16 mouse cellular contexts compared by ENCODE assay signal in the genomic region with DNA sequence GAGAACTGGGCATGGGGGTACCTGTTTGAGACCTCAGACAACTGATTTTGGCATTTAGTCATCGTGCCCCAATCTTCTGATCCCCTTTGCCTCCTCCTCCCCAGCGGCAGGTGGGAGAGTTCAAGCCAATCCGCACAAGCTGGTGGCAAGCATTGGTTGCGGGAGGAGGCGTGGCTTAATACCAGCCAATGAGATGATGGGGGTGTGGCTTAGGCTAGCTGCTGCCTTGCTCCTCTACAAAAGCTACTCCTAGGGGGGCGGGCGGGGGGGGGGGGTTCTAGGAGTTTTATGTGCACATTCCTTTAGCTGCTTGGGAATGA. TPM values are rescaled to one million over a fixed set of nuclear protein-coding genes. Genes with fewer than 3 reads are reported as not detected.
DNase-seq lines count a peak whose midpoint lies in the region; ATAC-seq and TF ChIP-seq lines count a peak whose summit lies in the region.
"Had no signal": no experiment of that assay in that cellular context is flagged by ENCODE, and none has a peak within 500 bp of the region (broad histone marks: within the 10 kb centered on the region; RNA-seq: fewer than 3 reads in every experiment).

No protein-coding gene starts in this region.

- TF ChIP-seq CTCF in lung, adult 2 months (IDR thresholded peaks at IDR 0.05; ENCODE audit: insufficient read depth, low read length): no peak
- TF ChIP-seq CTCF in lung, postnatal 0 days (IDR thresholded peaks at IDR 0.05): no peak

- no peak for ATAC-seq in lung, postnatal 0 days
- ATAC-seq: Patski had no signal

- H3K27ac ChIP-seq in lung, postnatal 0 days (ENCODE audit: low read length): no peak overlapping the region
- H3K27ac ChIP-seq: hindbrain, embryonic 12.5 days; liver, embryonic 13.5 days had no signal

- H3K9me3 ChIP-seq in lung, postnatal 0 days (ENCODE audit: low read length): peaks cover 3% of the 10 kb centered on the region; the same call in 1 of the 2 replicates

- H3K4me2 ChIP-seq in lung, postnatal 0 days (replicated peaks; ENCODE audit: low read depth, low read length): no peak overlapping the region
- H3K4me2 ChIP-seq: hindbrain, embryonic 12.5 days; liver, embryonic 13.5 days had no signal

- no peak overlapping the region for H3K9ac ChIP-seq in lung, postnatal 0 days (replicated peaks; ENCODE audit: low read depth)
- H3K9ac ChIP-seq: hindbrain, embryonic 12.5 days; liver, embryonic 13.5 days had no signal

- H3K27me3 ChIP-seq in splenic B cell, adult 2 months (ENCODE audit: control insufficient read depth, insufficient read depth, low read length, poor library complexity, severe bottlenecking): no peaks in the 10 kb centered on the region
- no peaks in the 10 kb centered on the region for H3K27me3 ChIP-seq in lung, postnatal 0 days (replicated peaks; ENCODE audit: insufficient read depth, low read length)
- H3K27me3 ChIP-seq: liver, embryonic 13.5 days; Patski had no signal

- 94% methylated on average over 7 of the region's 7 CpGs for WGBS in lung, adult 2 months
- WGBS in lung, postnatal 0 days: 77% methylated on average over 7 of the region's 7 CpGs

- H3K36me3 ChIP-seq in splenic B cell, adult 2 months (ENCODE audit: control insufficient read depth, insufficient read depth, low read length, poor library complexity, severe bottlenecking): no peaks in the 10 kb centered on the region
- H3K36me3 ChIP-seq in lung, postnatal 0 days (ENCODE audit: insufficient read depth, low read length): no peaks in the 10 kb centered on the region
- H3K36me3 ChIP-seq: hindbrain, embryonic 12.5 days; liver, embryonic 13.5 days had no signal

- no peak for TF ChIP-seq POLR2A in lung, adult 2 months (IDR thresholded peaks at IDR 0.05; ENCODE audit: borderline replicate concordance, extremely low read depth, low read depth, low read length)

- no peaks in the 10 kb centered on the region for H3K4me1 ChIP-seq in lung, adult 2 months (ENCODE audit: control insufficient read depth, insufficient read depth, low read length)
- H3K4me1 ChIP-seq in lung, postnatal 0 days (ENCODE audit: insufficient read depth, low read depth, low read length): no peaks in the 10 kb centered on the region
- H3K4me1 ChIP-seq: hindbrain, embryonic 12.5 days; liver, embryonic 13.5 days had no signal

- peak; percentile 35 for DNase-seq in lung, postnatal 10 days
- DNase-seq in lung, adult 2 months: no peak
- peak; percentile 89 for DNase-seq in R1 (ENCODE audit: low read depth, low spot score)
- DNase-seq in splenic B cell, adult 2 months (ENCODE audit: low read depth, low spot score): peak; percentile 38
- DNase-seq in thymus, postnatal 4 days: peak; percentile 65
- no peak for DNase-seq in kidney, adult 18-20 months
- DNase-seq in lung, postnatal 0 days (ENCODE audit: low spot score): no peak
- DNase-seq: adrenal gland, postnatal 10 days; cerebellum, postnatal 14 days; left cerebral cortex, postnatal 4 days; liver, embryonic 13.5 days; lung, postnatal 36 days; midbrain, embryonic 14.5 days had no signal

- no peak overlapping the region for H3K4me3 ChIP-seq in lung, adult 2 months (replicated peaks; ENCODE audit: extremely low read depth, low read depth, low read length)
- H3K4me3 ChIP-seq in lung, postnatal 0 days (ENCODE audit: low read depth, low read length): no peak overlapping the region
- H3K4me3 ChIP-seq: erythroblast, embryonic 14.5 days; hindbrain, embryonic 12.5 days; liver, embryonic 13.5 days had no signal

- TF ChIP-seq EP300 in lung, postnatal 0 days (IDR thresholded peaks at IDR 0.05): no peak

RNA-seq across cellular contexts. Expression of a gene that starts 11.1 kb away (rescaled TPM):
- 2.9 and 3.1 TPM in 2 replicates for polyA plus RNA-seq in lung, adult 2 months (2012; rRNA removed)
- polyA plus RNA-seq in lung, postnatal 0 days (2015; fragmentation: Nextera tagmentation; extraction: Ambion mirVana): 0.10 and 0.13 TPM in 2 replicates
- polyA plus RNA-seq: erythroblast, embryonic 14.5 days had no signal

Comparison
In these comparisons a context has a peak if more than half of its experiments do, and no peak if none do; other contexts are left out.
1. DNase-seq: peak in lung, postnatal 10 days (single experiment), R1 (single experiment), splenic B cell, adult 2 months (single experiment) and thymus, postnatal 4 days (single experiment); none in lung, adult 2 months (single experiment), kidney, adult 18-20 months (single experiment) and lung, postnatal 0 days (single experiment).